Mouse (Mus musculus): Measurements from ENCODE around the gene Polr3k. TPM values are rescaled to one million over a fixed set of nuclear protein-coding genes. Genes with fewer than 3 reads are reported as not detected.

Gene Polr3k
- total RNA-seq, 1 experiment = 26.9 TPM

DNA sequence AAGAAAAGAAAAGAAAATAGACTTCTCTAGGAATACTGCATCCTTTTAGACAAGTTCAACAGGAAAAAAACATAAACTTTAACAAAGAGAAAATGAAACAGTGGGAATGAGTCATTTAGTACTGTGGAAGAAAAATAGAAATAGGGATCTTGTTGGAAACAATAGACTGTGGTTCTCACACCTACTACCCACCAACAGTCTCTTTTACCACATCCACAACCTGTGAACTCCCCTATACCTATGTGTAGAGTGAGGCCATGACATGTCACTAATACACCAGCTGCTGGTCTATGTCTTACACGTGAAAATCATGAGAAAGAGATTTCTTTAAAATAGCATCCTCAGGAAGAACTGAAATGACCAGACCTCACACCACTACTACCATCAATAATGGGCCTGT lies 14.8 kb downstream of the Polr3k start:
- no peak for TF ChIP-seq HCFC1 (IDR thresholded peaks at IDR 0.05; ENCODE audit: borderline replicate concordance, insufficient read depth, low read length)
- TF ChIP-seq ZC3H11A (IDR thresholded peaks at IDR 0.05; ENCODE audit: borderline replicate concordance, low read depth, low read length) = no peak
- no peak for TF ChIP-seq ZNF384 (IDR thresholded peaks at IDR 0.05; ENCODE audit: low read depth, low read length)
- no peak for TF ChIP-seq CHD2 (IDR thresholded peaks at IDR 0.05; ENCODE audit: low read depth, low read length)
- TF ChIP-seq MAFK (IDR thresholded peaks at IDR 0.05; ENCODE audit: insufficient read depth, low read depth, low read length) = no peak
- Histone ChIP-seq H3K4me3 (ENCODE audit: insufficient read depth in 1 of 2, low read depth in 1 of 2, low read length in 2 of 2, poor library complexity in 1 of 2, severe bottlenecking in 1 of 2) (no peak overlapping the region), H3K4me1 (ENCODE audit: control insufficient read depth in 2 of 2, insufficient read depth in 2 of 2, low read length in 2 of 2, poor library complexity in 1 of 2) (no peaks in the 10 kb centered on the region), H3K27ac (ENCODE audit: insufficient read depth, low read depth, low read length, poor library complexity, severe bottlenecking) (no peak overlapping the region), H3K9me3 (ENCODE audit: control insufficient read depth, insufficient read depth, low read depth, low read length) (no peaks in the 10 kb centered on the region), H3K36me3 (ENCODE audit: control insufficient read depth, insufficient read depth, low read length, poor library complexity, severe bottlenecking) (no peaks in the 10 kb centered on the region), H3K9ac (ENCODE audit: insufficient read depth, low read depth, low read length, poor library complexity, severe bottlenecking) (no peak overlapping the region)
- in situ Hi-C loops (cut with MboI; ENCODE audit: low sequenced_read_pairs in 2 of 2, unreplicated experiment in 2 of 2) = no loop called here
- no peak for DNase-seq (ENCODE audit: low read depth, low spot score)

GRCm38 (mm10) chr2:181883022-181883749 lies 19.0 kb downstream of the Polr3k start:
- Histone ChIP-seq H3K9me3 (ENCODE audit: control insufficient read depth, insufficient read depth, low read depth, low read length) (no peaks in the 10 kb centered on the region), H3K4me3 (ENCODE audit: insufficient read depth in 1 of 2, low read depth in 1 of 2, low read length in 2 of 2, poor library complexity in 1 of 2, severe bottlenecking in 1 of 2) (no peak overlapping the region), H3K36me3 (ENCODE audit: control insufficient read depth, insufficient read depth, low read length, poor library complexity, severe bottlenecking) (no peaks in the 10 kb centered on the region), H3K9ac (ENCODE audit: insufficient read depth, low read depth, low read length, poor library complexity, severe bottlenecking) (no peak overlapping the region), H3K27ac (ENCODE audit: insufficient read depth, low read depth, low read length, poor library complexity, severe bottlenecking) (no peak overlapping the region), H3K4me1 (ENCODE audit: control insufficient read depth in 2 of 2, insufficient read depth in 2 of 2, low read length in 2 of 2, poor library complexity in 1 of 2) (no peaks in the 10 kb centered on the region)
- DNase-seq (ENCODE audit: low read depth, low spot score) = no peak
- in situ Hi-C loops (cut with MboI; ENCODE audit: low sequenced_read_pairs in 2 of 2, unreplicated experiment in 2 of 2) = no loop called here
- TF ChIP-seq CHD2 (IDR thresholded peaks at IDR 0.05; ENCODE audit: low read depth, low read length) (no peak), MAFK (IDR thresholded peaks at IDR 0.05; ENCODE audit: insufficient read depth, low read depth, low read length) (no peak), HCFC1 (IDR thresholded peaks at IDR 0.05; ENCODE audit: borderline replicate concordance, insufficient read depth, low read length) (no peak), ZC3H11A (IDR thresholded peaks at IDR 0.05; ENCODE audit: borderline replicate concordance, low read depth, low read length) (no peak), ZNF384 (IDR thresholded peaks at IDR 0.05; ENCODE audit: low read depth, low read length) (no peak)

DNA sequence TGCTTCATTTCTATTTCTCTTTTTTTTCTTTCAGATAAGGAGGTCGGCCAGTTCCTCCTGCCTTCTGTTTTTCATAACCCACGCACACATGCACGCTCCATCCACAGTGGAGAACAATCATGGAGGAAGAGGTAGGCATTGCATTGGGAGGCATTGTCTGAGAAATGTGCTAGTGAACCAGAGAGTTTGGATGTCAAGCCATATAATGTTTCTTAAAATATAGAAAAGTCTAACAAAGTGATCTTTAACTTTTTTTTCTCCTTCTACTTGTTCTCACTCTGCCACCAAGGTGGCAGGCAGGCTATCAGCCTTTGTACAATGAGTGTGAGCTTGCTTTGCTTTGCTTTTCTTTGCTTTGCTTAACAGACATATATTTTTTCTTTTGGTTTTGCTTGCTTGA lies 53.7 kb downstream of the Polr3k start:
- Histone ChIP-seq H3K4me1 (ENCODE audit: control insufficient read depth in 2 of 2, insufficient read depth in 2 of 2, low read length in 2 of 2, poor library complexity in 1 of 2) (no peaks in the 10 kb centered on the region), H3K4me3 (ENCODE audit: insufficient read depth in 1 of 2, low read depth in 1 of 2, low read length in 2 of 2, poor library complexity in 1 of 2, severe bottlenecking in 1 of 2) (no peak overlapping the region), H3K9me3 (ENCODE audit: control insufficient read depth, insufficient read depth, low read depth, low read length) (no peaks in the 10 kb centered on the region), H3K27ac (ENCODE audit: insufficient read depth, low read depth, low read length, poor library complexity, severe bottlenecking) (no peak overlapping the region), H3K36me3 (ENCODE audit: control insufficient read depth, insufficient read depth, low read length, poor library complexity, severe bottlenecking) (no peaks in the 10 kb centered on the region), H3K9ac (ENCODE audit: insufficient read depth, low read depth, low read length, poor library complexity, severe bottlenecking) (no peak overlapping the region)
- peak; percentile 87 for DNase-seq (ENCODE audit: low read depth, low spot score)
- in situ Hi-C loops (cut with MboI; ENCODE audit: low sequenced_read_pairs in 2 of 2, unreplicated experiment in 2 of 2) = no loop called here
- TF ChIP-seq MAFK (IDR thresholded peaks at IDR 0.05; ENCODE audit: insufficient read depth, low read depth, low read length) = no peak
- TF ChIP-seq ZNF384 (IDR thresholded peaks at IDR 0.05; ENCODE audit: low read depth, low read length) = no peak
- no peak for TF ChIP-seq CHD2 (IDR thresholded peaks at IDR 0.05; ENCODE audit: low read depth, low read length)
- TF ChIP-seq ZC3H11A (IDR thresholded peaks at IDR 0.05; ENCODE audit: borderline replicate concordance, low read depth, low read length) = no peak
- TF ChIP-seq HCFC1 (IDR thresholded peaks at IDR 0.05; ENCODE audit: borderline replicate concordance, insufficient read depth, low read length) = no peak

DNA sequence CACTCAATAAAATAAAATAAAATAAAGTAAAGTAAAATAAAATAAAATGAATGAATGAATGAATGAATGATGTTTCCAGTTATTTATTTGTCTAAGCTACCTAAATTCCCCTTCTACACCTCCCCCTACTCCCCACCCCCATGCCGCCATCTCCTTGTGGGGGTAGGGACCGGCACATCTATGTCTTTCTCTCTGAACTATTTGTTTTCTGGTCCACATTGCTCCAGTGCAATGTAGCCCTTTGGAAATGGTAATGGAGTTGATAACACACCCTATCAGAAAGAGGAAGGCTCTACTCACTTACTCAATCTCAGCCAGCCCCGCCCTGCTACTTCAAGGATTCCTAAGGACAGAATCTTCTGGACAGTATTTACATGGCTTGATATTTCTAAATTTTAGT lies 54.4 kb downstream of the Polr3k start:
- DNase-seq (ENCODE audit: low read depth, low spot score) = peak; percentile 100
- in situ Hi-C loops (cut with MboI; ENCODE audit: low sequenced_read_pairs in 2 of 2, unreplicated experiment in 2 of 2) = no loop called here
- H3K4me3 ChIP-seq (ENCODE audit: insufficient read depth in 1 of 2, low read depth in 1 of 2, low read length in 2 of 2, poor library complexity in 1 of 2, severe bottlenecking in 1 of 2) = no peak overlapping the region
- no peaks in the 10 kb centered on the region for H3K36me3 ChIP-seq (ENCODE audit: control insufficient read depth, insufficient read depth, low read length, poor library complexity, severe bottlenecking)
- H3K4me1 ChIP-seq (ENCODE audit: control insufficient read depth in 2 of 2, insufficient read depth in 2 of 2, low read length in 2 of 2, poor library complexity in 1 of 2) = no peaks in the 10 kb centered on the region
- no peaks in the 10 kb centered on the region for H3K9me3 ChIP-seq (ENCODE audit: control insufficient read depth, insufficient read depth, low read depth, low read length)
- TF ChIP-seq ZC3H11A (IDR thresholded peaks at IDR 0.05; ENCODE audit: borderline replicate concordance, low read depth, low read length) = no peak
- no peak for TF ChIP-seq CHD2 (IDR thresholded peaks at IDR 0.05; ENCODE audit: low read depth, low read length)
- H3K27ac ChIP-seq (ENCODE audit: insufficient read depth, low read depth, low read length, poor library complexity, severe bottlenecking) = no peak overlapping the region
- no peak overlapping the region for H3K9ac ChIP-seq (ENCODE audit: insufficient read depth, low read depth, low read length, poor library complexity, severe bottlenecking)

Other genes starting within 250 kb of the Polr3k start
- 1.8 and 9.3 TPM in 2 replicates for gene Gm29797, start 207.3 kb upstream of the Polr3k start, total RNA-seq (2012; rRNA removed)
- 0.36 and 0.42 TPM in 2 replicates for gene Sox18, start 192.7 kb upstream of the Polr3k start, total RNA-seq (2012; rRNA removed)
- gene Tcea2, start 184.0 kb upstream of the Polr3k start, total RNA-seq (2012; rRNA removed) = 11.4 and 23.0 TPM in 2 replicates
- gene Rgs19, start 170.4 kb upstream of the Polr3k start, total RNA-seq (2012; rRNA removed) = 27.3 and 31.7 TPM in 2 replicates
- not detected in 2 replicates for gene Lkaaear1, start 165.9 kb upstream of the Polr3k start, total RNA-seq (2012; rRNA removed)
- 2.9 and 3.0 TPM in 2 replicates for gene Oprl1, start 149.3 kb upstream of the Polr3k start, total RNA-seq (2012; rRNA removed)
- gene Myt1, start 101.0 kb upstream of the Polr3k start, total RNA-seq (2012; rRNA removed) = 0.09 TPM in 1 of 2 replicates, not detected in the other
- gene Pcmtd2, start 26.5 kb upstream of the Polr3k start, total RNA-seq (2012; rRNA removed) = 11.8 and 15.7 TPM in 2 replicates
- gene Gm14496, start 126.8 kb downstream of the Polr3k start, total RNA-seq (2012; rRNA removed) = not detected in 2 replicates

Data from ES-E14 (cell line).